ENCODE assay signal across 27 mouse cellular contexts in the genomic region with DNA sequence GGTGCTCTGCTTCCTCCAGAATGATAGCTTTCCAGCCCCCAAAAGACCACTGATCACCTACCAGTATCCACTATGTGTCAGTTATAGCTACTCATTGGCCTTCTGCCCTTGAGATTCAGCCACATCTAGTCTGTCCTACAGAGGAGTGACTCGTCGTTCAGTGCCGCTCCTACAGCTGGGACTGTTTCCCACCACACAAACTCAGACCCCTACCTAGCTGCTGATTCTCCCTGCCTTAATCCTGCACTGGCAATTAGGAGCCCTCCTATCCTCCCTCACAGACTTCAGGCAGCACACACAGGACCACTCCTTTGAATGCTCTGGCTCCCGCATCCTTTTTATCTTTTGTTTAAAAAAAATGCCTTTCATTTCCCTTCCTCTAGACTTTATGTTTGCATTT.
DNase-seq lines count a peak whose midpoint lies in the region; ATAC-seq and TF ChIP-seq lines count a peak whose summit lies in the region.
"Had no signal": no experiment of that assay in that cellular context is flagged by ENCODE, and none has a peak within 500 bp of the region (broad histone marks: within the 10 kb centered on the region; RNA-seq: fewer than 3 reads in every experiment).

No protein-coding gene starts in this region.

- H3K9me3 ChIP-seq in forebrain, embryonic 10.5 days = no peaks in the 10 kb centered on the region
- no peaks in the 10 kb centered on the region; the same call in 1 of the 2 replicates for H3K9me3 ChIP-seq in forebrain, postnatal 0 days (ENCODE audit: low read length)
- no peaks in the 10 kb centered on the region for H3K9me3 ChIP-seq in midbrain, embryonic 16.5 days (replicated peaks; ENCODE audit: control insufficient read depth, low read length, poor library complexity, severe bottlenecking)
- no peaks in the 10 kb centered on the region for H3K9me3 ChIP-seq in midbrain, embryonic 11.5 days (ENCODE audit: control insufficient read depth, low read length)
- no peaks in the 10 kb centered on the region for H3K9me3 ChIP-seq in forebrain, embryonic 13.5 days (replicated peaks)
- H3K9me3 ChIP-seq: embryonic facial prominence, embryonic 12.5 days; heart, embryonic 13.5 days; hindbrain, embryonic 10.5 days; hindbrain, embryonic 15.5 days; limb, embryonic 10.5 days; limb, embryonic 15.5 days; liver, embryonic 13.5 days had no signal

- H3K36me3 ChIP-seq in forebrain, embryonic 10.5 days (replicated peaks) = no peaks in the 10 kb centered on the region
- H3K36me3 ChIP-seq in forebrain, postnatal 0 days (ENCODE audit: insufficient read depth) = no peaks in the 10 kb centered on the region
- H3K36me3 ChIP-seq in midbrain, embryonic 16.5 days (ENCODE audit: control insufficient read depth, insufficient read depth, low read length) = no peaks in the 10 kb centered on the region
- no peaks in the 10 kb centered on the region for H3K36me3 ChIP-seq in midbrain, embryonic 11.5 days (ENCODE audit: control insufficient read depth, insufficient read depth, low read length)
- no peaks in the 10 kb centered on the region for H3K36me3 ChIP-seq in forebrain, embryonic 13.5 days (ENCODE audit: poor library complexity, severe bottlenecking)
- H3K36me3 ChIP-seq: embryonic facial prominence, embryonic 12.5 days; heart, embryonic 13.5 days; hindbrain, embryonic 10.5 days; hindbrain, embryonic 15.5 days; limb, embryonic 10.5 days; limb, embryonic 15.5 days; liver, embryonic 13.5 days had no signal

- H3K4me2 ChIP-seq in forebrain, postnatal 0 days (ENCODE audit: low read depth) = no peak overlapping the region
- no peak overlapping the region for H3K4me2 ChIP-seq in midbrain, embryonic 16.5 days (ENCODE audit: low read length)
- no peak overlapping the region for H3K4me2 ChIP-seq in midbrain, embryonic 11.5 days
- H3K4me2 ChIP-seq in forebrain, embryonic 13.5 days = no peak overlapping the region
- H3K4me2 ChIP-seq: embryonic facial prominence, embryonic 12.5 days; heart, embryonic 13.5 days; hindbrain, embryonic 15.5 days; limb, embryonic 15.5 days; liver, embryonic 13.5 days had no signal

- H3K27me3 ChIP-seq in forebrain, embryonic 10.5 days (ENCODE audit: poor library complexity, severe bottlenecking) = no peaks in the 10 kb centered on the region
- no peaks in the 10 kb centered on the region for H3K27me3 ChIP-seq in forebrain, postnatal 0 days (ENCODE audit: insufficient read depth, low read length)
- no peaks in the 10 kb centered on the region for H3K27me3 ChIP-seq in midbrain, embryonic 16.5 days (ENCODE audit: control insufficient read depth, insufficient read depth, low read depth, low read length)
- H3K27me3 ChIP-seq in midbrain, embryonic 11.5 days (ENCODE audit: control insufficient read depth, insufficient read depth, low read length) = no peaks in the 10 kb centered on the region
- no peaks in the 10 kb centered on the region for H3K27me3 ChIP-seq in forebrain, embryonic 13.5 days
- H3K27me3 ChIP-seq: embryonic facial prominence, embryonic 12.5 days; heart, embryonic 13.5 days; hindbrain, embryonic 15.5 days; limb, embryonic 15.5 days; liver, embryonic 13.5 days had no signal

- ATAC-seq in forebrain, postnatal 0 days = no peak
- ATAC-seq in midbrain, embryonic 16.5 days = peak; percentile 73
- ATAC-seq in midbrain, embryonic 11.5 days (ENCODE audit: low FRiP score) = no peak
- ATAC-seq in forebrain, embryonic 13.5 days = peak; percentile 67; the same call in 1 of the 2 replicates
- ATAC-seq: lung, postnatal 0 days had no signal

- TF ChIP-seq CTCF in forebrain, postnatal 0 days (IDR thresholded peaks at IDR 0.05; ENCODE audit: low read depth) = no peak

- no peak overlapping the region for H3K9ac ChIP-seq in forebrain, postnatal 0 days
- no peak overlapping the region for H3K9ac ChIP-seq in midbrain, embryonic 16.5 days (ENCODE audit: low read depth, low read length)
- H3K9ac ChIP-seq in midbrain, embryonic 11.5 days (ENCODE audit: low read length) = no peak overlapping the region
- no peak overlapping the region for H3K9ac ChIP-seq in forebrain, embryonic 13.5 days
- H3K9ac ChIP-seq: embryonic facial prominence, embryonic 12.5 days; heart, embryonic 13.5 days; hindbrain, embryonic 15.5 days; limb, embryonic 15.5 days; liver, embryonic 13.5 days had no signal

- peak; percentile 19 for DNase-seq in forebrain, embryonic 10.5 days (ENCODE audit: extremely low spot score, low spot score)
- DNase-seq in forebrain, postnatal 0 days = no peak
- no peak for DNase-seq in midbrain, embryonic 11.5 days (ENCODE audit: low spot score, missing footprints)
- no peak for DNase-seq in gastrocnemius, postnatal 25 days
- no peak for DNase-seq in adrenal gland, adult 18-20 months (ENCODE audit: low spot score in 2 of 2)
- DNase-seq: adrenal gland, postnatal 10 days; cerebellum, adult 11 months; cerebellum, adult 9-10 months; cerebellum, postnatal 36 days; heart, postnatal 14 days; kidney, adult 2 months; kidney, postnatal 36 days; liver, embryonic 13.5 days; lung, adult 18-20 months; lung, postnatal 4 days; spleen, adult 18-20 months; thymus, postnatal 14 days had no signal

- no peak overlapping the region for H3K4me3 ChIP-seq in forebrain, embryonic 10.5 days
- no peak overlapping the region for H3K4me3 ChIP-seq in forebrain, postnatal 0 days (ENCODE audit: low read depth, low read length)
- H3K4me3 ChIP-seq in midbrain, embryonic 16.5 days (ENCODE audit: low read depth, low read length) = no peak overlapping the region
- H3K4me3 ChIP-seq in midbrain, embryonic 11.5 days (ENCODE audit: low read depth, low read length) = no peak overlapping the region
- H3K4me3 ChIP-seq in forebrain, embryonic 13.5 days = no peak overlapping the region
- H3K4me3 ChIP-seq: embryonic facial prominence, embryonic 12.5 days; heart, embryonic 13.5 days; hindbrain, embryonic 10.5 days; hindbrain, embryonic 15.5 days; layer of hippocampus, adult 2 months; limb, embryonic 10.5 days; limb, embryonic 15.5 days; liver, embryonic 13.5 days had no signal

- peaks cover 13% of the 10 kb centered on the region for H3K4me1 ChIP-seq in forebrain, embryonic 10.5 days
- H3K4me1 ChIP-seq in forebrain, postnatal 0 days (ENCODE audit: insufficient read depth) = no peaks in the 10 kb centered on the region
- 0 out of 2 replicates have a peak, but pooled peaks cover 2% of the 10 kb centered on the region for H3K4me1 ChIP-seq in midbrain, embryonic 16.5 days (ENCODE audit: control insufficient read depth, insufficient read depth, low read length)
- no peaks in the 10 kb centered on the region for H3K4me1 ChIP-seq in midbrain, embryonic 11.5 days (ENCODE audit: control insufficient read depth, insufficient read depth, low read length)
- 0 out of 2 replicates have a peak, but pooled peaks cover 5% of the 10 kb centered on the region for H3K4me1 ChIP-seq in forebrain, embryonic 13.5 days
- H3K4me1 ChIP-seq: embryonic facial prominence, embryonic 12.5 days; heart, embryonic 13.5 days; hindbrain, embryonic 15.5 days; limb, embryonic 10.5 days; limb, embryonic 15.5 days; liver, embryonic 13.5 days had no signal

- H3K27ac ChIP-seq in forebrain, embryonic 10.5 days = 0 out of 2 replicates have a peak overlapping the region, but pooled peaks have one; percentile 44
- H3K27ac ChIP-seq in forebrain, postnatal 0 days (ENCODE audit: low read depth, low read length) = no peak overlapping the region
- H3K27ac ChIP-seq in midbrain, embryonic 16.5 days (ENCODE audit: low read length) = no peak overlapping the region
- no peak overlapping the region for H3K27ac ChIP-seq in midbrain, embryonic 11.5 days (ENCODE audit: low read depth, low read length)
- no peak overlapping the region for H3K27ac ChIP-seq in forebrain, embryonic 13.5 days
- H3K27ac ChIP-seq: embryonic facial prominence, embryonic 12.5 days; heart, embryonic 13.5 days; hindbrain, embryonic 10.5 days; hindbrain, embryonic 15.5 days; layer of hippocampus, adult 2 months; limb, embryonic 10.5 days; limb, embryonic 15.5 days; liver, embryonic 13.5 days had no signal

- 14% methylated on average over 4 of the region's 4 CpGs for WGBS in forebrain, embryonic 10.5 days
- WGBS in forebrain, postnatal 0 days = 5% methylated on average over 4 of the region's 4 CpGs
- 6% methylated on average over 4 of the region's 4 CpGs for WGBS in midbrain, embryonic 16.5 days
- WGBS in midbrain, embryonic 11.5 days = 9% methylated on average over 4 of the region's 4 CpGs
- WGBS in forebrain, embryonic 13.5 days = 1% methylated on average over 4 of the region's 4 CpGs

Comparison
In these comparisons a context has a peak if more than half of its experiments do, and no peak if none do; other contexts are left out.
1. ATAC-seq: peak in midbrain, embryonic 16.5 days (single experiment) and forebrain, embryonic 13.5 days (single experiment); none in forebrain, postnatal 0 days (single experiment) and midbrain, embryonic 11.5 days (single experiment).